Mouse (Mus musculus) neutrophil, adult 65 days (primary cell): ENCODE measurements around the gene Sbno2. TPM values are rescaled to one million over a fixed set of nuclear protein-coding genes. Genes with fewer than 3 reads are reported as not detected.

Experiments used
- total RNA-seq: library from RNA; stranded (reverse); gene quantifications from 2 replicates; pipeline ENCODE4 v1.2.4, GENCODE M21; 2023

Sbno2 gene
- 164 and 210 TPM in 2 replicates for total RNA-seq

DNA sequence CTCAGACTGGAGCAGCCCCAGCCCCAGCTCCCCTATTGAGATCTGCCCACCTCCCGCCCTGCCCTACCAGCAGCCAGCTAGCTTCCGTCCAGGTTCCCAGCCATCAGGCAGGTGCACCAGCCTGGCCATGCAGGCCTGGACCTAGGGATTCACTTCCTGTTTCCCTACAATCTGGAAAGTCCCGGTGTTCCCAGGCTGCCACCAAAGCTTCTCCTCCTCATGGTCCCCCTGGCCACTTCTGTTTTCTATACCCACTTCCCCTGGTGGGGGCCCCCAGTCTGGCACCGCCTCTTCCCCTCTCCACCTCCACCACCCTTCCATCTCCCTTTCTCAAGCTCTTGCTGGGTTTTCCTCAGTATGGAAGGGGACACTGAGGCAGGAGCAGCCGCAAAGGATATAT, at the start of gene Sbno2:
TSS of gene Sbno2 (minus strand) at position 112 of the 400 bp plus-strand sequence.

GRCm38 (mm10) chr10:80147719-80148601, 42.6 kb upstream of the Sbno2 start, which contains the start of gene Midn:
Gene Midn (plus strand): TSS chr10:80148272.

GRCm38 (mm10) chr10:80140666-80141035, 35.3 kb upstream of the Sbno2 start, which contains the start of gene Cbarp:
Gene Cbarp (minus strand): TSS chr10:80140835.

DNA sequence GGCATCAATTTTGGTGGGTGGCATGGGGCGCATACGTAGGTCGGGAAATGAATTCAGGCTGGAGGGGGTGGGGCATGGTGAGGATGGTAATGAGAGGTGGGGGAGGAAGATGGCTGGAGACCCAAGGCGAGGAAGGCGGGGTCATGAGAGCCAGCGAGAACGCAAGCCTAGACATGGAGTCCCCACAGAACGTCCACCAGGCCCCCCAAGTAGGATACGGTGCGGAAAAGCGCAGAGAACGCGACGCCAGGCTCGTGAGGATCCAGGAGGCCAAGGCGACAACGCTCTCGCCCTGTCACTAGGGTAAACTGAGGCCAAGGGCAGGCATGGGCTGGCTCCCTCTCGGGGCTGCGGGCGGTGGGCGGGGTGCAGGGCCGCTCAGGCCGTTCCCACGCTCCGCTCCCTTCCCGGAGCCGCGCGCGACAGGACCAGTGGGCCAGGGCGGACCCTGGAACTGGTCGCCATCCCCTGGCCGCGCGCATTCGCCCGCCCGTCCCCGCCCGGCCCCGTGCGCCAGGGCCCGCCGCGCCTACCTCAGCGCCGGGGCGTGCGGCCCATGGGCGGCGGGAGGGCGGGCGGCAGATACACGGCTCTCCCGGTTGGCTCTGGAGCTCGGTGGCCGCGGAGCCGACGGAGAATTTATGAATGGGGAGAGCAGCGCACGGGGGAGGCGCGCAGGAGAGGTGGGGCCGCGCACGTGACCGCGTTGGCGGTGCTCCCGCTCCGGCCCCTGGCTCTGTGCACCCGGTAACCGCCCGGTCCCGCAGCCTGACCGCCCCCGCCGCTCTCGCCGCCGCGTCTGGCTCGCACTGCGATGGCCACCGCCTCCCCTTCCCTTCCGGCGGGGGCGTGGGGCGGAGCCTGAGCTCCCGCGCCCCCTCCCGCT, 33.4 kb upstream of the Sbno2 start, which contains the start of gene Atp5d:
TSS of gene Atp5d (plus strand) at position 80 of the 886 bp plus-strand sequence.

DNA sequence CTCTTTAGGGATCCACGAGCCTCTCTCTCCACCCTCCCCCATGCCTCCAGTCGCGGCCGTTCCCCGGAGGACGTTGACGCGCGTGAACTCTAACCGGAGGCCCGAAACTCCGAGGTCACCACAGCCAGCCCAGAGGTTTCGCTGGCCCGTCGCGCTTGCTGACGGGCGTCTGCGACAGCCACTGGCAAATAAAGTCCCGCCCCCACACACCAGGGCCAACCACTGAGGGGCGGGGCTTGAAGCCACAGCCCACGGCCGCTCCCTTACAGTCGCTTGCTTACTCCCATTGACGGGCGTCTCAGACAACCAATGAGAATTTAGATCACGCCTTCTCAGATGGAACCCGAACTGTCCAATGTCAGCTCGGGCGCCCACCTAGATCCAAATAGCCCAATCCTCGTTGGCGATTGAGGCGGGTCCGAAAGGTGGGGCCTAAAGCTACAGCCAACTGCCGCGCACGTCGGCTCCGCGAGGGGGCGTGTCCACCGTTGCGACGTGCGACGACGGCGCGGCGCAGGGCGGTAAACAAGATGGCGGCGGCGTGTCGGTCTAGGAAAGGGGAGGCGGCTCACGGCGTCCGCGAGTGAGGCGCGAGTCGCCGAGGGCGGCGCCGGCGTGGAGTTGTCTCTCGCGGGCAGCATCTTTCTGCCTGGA, 10.0 kb upstream of the Sbno2 start, which contains the start of gene Stk11:
TSS of gene Stk11 (plus strand) at position 514 of the 654 bp plus-strand sequence.

GRCm38 (mm10) chr10:80047041-80047565, 58.3 kb downstream of the Sbno2 start, which contains the start of gene Gpx4:
Gene Gpx4 (plus strand): TSS chr10:80047166.

GRCm38 (mm10) chr10:80039559-80039979, 65.8 kb downstream of the Sbno2 start, which contains the start of gene Polr2e:
Gene Polr2e (minus strand): TSS chr10:80039795.

DNA sequence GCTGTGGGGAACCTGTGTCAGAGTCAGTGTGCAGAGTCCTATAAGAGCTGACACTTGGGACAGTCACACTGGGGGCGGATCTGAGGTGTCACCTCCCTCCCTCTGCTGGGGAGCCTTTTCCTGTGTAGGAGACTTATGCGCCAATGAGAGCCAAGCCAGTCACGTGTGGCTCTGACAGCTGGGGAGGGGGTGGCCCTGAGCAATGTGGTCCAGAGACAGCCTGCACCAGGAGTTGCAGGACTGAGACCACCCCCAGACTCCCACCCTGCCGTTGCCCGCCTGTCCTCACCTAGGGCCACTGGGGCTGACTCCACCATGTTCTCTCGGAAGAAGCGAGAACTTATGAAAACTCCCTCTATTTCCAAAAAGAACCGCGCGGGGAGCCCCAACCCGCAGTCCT, 88.9 kb downstream of the Sbno2 start, which contains the start of gene Arhgap45:
TSS of gene Arhgap45 (plus strand) at position 143 of the 400 bp plus-strand sequence.

Other genes starting within 250 kb of the Sbno2 start
- 374 and 461 TPM in 2 replicates for gene Prtn3, start 231.1 kb downstream of the Sbno2 start, total RNA-seq
- gene Plppr3, start 230.9 kb downstream of the Sbno2 start, total RNA-seq = 21.5 and 22.3 TPM in 2 replicates
- gene Elane, start 219.3 kb downstream of the Sbno2 start, total RNA-seq = 409 and 433 TPM in 2 replicates
- not detected in 2 replicates for gene Cfd, start 214.7 kb downstream of the Sbno2 start, total RNA-seq
- 38.8 and 45.7 TPM in 2 replicates for gene Med16, start 196.6 kb downstream of the Sbno2 start, total RNA-seq
- gene Gm26602, start 194.7 kb downstream of the Sbno2 start, total RNA-seq = not detected in 2 replicates
- gene Kiss1r, start 188.6 kb downstream of the Sbno2 start, total RNA-seq = 5.0 and 5.7 TPM in 2 replicates
- gene R3hdm4, start 184.4 kb downstream of the Sbno2 start, total RNA-seq = 563 and 732 TPM in 2 replicates
- gene Arid3a, start 178.5 kb downstream of the Sbno2 start, total RNA-seq = 203 and 226 TPM in 2 replicates
- gene Wdr18, start 145.4 kb downstream of the Sbno2 start, total RNA-seq = 13.5 and 19.5 TPM in 2 replicates
- 0.16 and 0.19 TPM in 2 replicates for gene Grin3b, start 134.9 kb downstream of the Sbno2 start, total RNA-seq
- gene Tmem259, start 121.2 kb downstream of the Sbno2 start, total RNA-seq = 65.1 and 75.1 TPM in 2 replicates
- gene Cnn2, start 117.0 kb downstream of the Sbno2 start, total RNA-seq = 381 and 568 TPM in 2 replicates
- gene Abca7, start 109.1 kb downstream of the Sbno2 start, total RNA-seq = 105 and 153 TPM in 2 replicates
- 445 and 546 TPM in 2 replicates for gene Arhgap45, start 88.9 kb downstream of the Sbno2 start, total RNA-seq
- 31.6 and 36.0 TPM in 2 replicates for gene Polr2e, start 65.8 kb downstream of the Sbno2 start, total RNA-seq
- gene Gpx4, start 58.4 kb downstream of the Sbno2 start, total RNA-seq = 228 and 229 TPM in 2 replicates
- 193 and 249 TPM in 2 replicates for gene Stk11, start 10.2 kb upstream of the Sbno2 start, total RNA-seq
- 81.5 and 92.7 TPM in 2 replicates for gene Atp5d, start 33.1 kb upstream of the Sbno2 start, total RNA-seq
- 0.61 and 1.3 TPM in 2 replicates for gene Cbarp, start 35.3 kb upstream of the Sbno2 start, total RNA-seq
- 220 and 226 TPM in 2 replicates for gene Midn, start 42.7 kb upstream of the Sbno2 start, total RNA-seq
- gene Cirbp, start 60.4 kb upstream of the Sbno2 start, total RNA-seq = 41.2 and 65.3 TPM in 2 replicates
- 1.8 and 2.7 TPM in 2 replicates for gene 1600002K03Rik, start 67.4 kb upstream of the Sbno2 start, total RNA-seq
- not detected in 2 replicates for gene Efna2, start 73.9 kb upstream of the Sbno2 start, total RNA-seq
- 20.6 and 22.3 TPM in 2 replicates for gene Mum1, start 120.9 kb upstream of the Sbno2 start, total RNA-seq
- gene Ndufs7, start 143.6 kb upstream of the Sbno2 start, total RNA-seq = 44.9 and 49.8 TPM in 2 replicates
- 4.0 and 4.8 TPM in 2 replicates for gene Gamt, start 155.4 kb upstream of the Sbno2 start, total RNA-seq
- gene Dazap1, start 155.9 kb upstream of the Sbno2 start, total RNA-seq = 71.8 and 72.5 TPM in 2 replicates
- gene Rps15, start 186.9 kb upstream of the Sbno2 start, total RNA-seq = 539 and 578 TPM in 2 replicates
- not detected in 2 replicates for gene Apc2, start 190.4 kb upstream of the Sbno2 start, total RNA-seq
- 29.5 and 40.3 TPM in 2 replicates for gene 2310011J03Rik, start 215.0 kb upstream of the Sbno2 start, total RNA-seq
- gene Pcsk4, start 223.9 kb upstream of the Sbno2 start, total RNA-seq = not detected in 2 replicates
- gene Reep6, start 224.4 kb upstream of the Sbno2 start, total RNA-seq = 0.44 and 0.54 TPM in 2 replicates
- gene Adamtsl5, start 242.8 kb upstream of the Sbno2 start, total RNA-seq = not detected in 2 replicates